Mouse (Mus musculus) adrenal gland, adult 8-10 months (tissue): Measurements from ENCODE around the gene Pmis2. TPM values are rescaled to one million over a fixed set of nuclear protein-coding genes. Genes with fewer than 3 reads are reported as not detected.

Experiments used
- DNase-seq: peaks from one replicate; pipeline ENCODE4 v3.0.0; 2022
- total RNA-seq, 4 experiments: library from RNA; stranded (reverse); gene quantifications; 2 replicates each; pipeline ENCODE4 v1.2.4; 2022

The Pmis2 gene
- total RNA-seq: under 1 TPM in 1 of 4 experiments, not detected in 3; 0.75 TPM

DNA sequence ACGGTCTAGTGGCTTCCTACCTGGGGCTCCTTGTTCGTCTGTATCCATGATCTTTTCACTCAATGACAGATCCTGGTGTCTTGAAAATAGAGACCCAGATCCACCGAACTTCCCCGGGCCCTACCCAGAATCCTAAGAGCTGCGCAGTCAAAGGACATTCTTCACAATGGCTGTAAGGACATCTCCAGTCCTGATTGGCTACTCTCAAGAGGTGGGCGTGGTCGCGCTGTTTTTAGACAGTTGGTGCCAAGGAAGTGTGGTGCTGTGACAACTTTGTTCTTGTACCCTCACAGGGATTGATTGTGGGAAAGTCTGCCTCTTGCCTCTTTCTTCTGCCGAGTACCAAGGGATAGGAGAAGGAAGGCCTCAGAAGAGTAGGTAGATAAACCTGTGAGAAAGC lies at the start of gene Pmis2:
Pmis2 (minus strand) TSS at position 126 of the 400 bp plus-strand sequence.
- DNase-seq: no peak

DNA sequence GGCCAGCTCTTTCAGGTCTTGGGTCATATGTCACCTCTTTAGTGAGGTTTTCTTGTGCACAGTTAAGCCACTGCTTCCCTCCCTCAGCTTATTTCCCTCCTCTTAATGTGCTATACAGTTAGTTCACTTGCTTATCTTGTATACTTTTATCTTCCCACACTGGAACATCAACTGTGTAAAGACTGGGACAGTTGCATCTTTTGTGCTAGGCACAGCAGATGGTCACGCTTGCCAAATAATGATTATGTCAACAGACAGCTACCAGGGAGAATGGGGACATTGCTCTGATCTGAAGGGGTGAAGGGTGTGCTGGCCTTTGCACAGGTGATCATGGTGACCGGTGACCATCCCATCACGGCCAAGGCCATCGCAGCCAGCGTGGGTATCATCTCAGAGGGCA lies 48.3 kb upstream of the Pmis2 start:
- DNase-seq: no peak

DNA sequence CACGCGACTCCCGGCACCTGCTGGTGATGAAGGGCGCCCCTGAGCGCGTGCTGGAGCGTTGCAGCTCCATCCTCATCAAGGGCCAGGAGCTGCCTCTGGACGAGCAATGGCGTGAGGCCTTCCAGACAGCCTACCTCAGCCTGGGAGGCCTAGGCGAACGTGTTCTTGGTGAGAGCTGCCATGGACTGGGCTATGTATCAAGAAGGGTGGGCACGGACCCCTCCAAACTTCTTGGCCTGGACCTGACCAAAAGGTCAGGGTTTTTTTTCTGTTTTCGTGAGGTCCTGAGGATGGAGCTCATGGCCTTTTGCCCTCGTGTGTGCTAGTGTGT lies 46.3 kb upstream of the Pmis2 start:
- DNase-seq: no peak

DNA sequence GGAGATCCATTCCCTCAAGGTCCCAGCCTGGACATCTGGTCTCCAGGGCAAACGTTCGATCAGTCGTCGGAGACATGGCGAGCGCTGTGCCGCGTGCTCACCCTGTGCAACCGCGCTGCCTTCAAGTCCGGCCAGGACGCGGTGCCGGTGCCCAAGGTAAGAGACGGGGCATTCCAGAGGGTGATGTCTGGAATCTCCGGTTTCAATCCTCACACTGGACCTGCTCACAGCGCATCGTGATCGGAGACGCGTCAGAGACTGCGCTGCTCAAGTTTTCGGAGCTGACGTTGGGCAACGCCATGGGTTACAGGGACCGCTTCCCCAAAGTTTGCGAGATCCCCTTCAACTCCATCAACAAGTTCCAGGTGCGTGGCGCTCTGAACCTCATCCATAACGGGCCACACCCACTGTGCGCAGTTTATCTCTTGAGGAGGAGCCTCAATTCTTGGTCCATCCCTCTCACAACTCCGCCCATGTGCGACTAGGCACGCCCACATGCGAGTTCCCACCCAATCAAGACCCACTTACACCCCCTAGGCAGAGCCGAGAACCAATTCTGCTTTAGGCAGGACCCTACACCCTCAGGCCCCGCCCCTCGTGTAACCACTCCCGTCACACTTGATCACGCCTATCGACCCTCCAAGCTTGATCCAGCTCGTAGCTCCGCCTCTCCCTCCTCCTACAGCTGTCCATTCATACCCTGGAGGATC lies 45.8 kb upstream of the Pmis2 start:
- peak; percentile 91 for DNase-seq

DNA sequence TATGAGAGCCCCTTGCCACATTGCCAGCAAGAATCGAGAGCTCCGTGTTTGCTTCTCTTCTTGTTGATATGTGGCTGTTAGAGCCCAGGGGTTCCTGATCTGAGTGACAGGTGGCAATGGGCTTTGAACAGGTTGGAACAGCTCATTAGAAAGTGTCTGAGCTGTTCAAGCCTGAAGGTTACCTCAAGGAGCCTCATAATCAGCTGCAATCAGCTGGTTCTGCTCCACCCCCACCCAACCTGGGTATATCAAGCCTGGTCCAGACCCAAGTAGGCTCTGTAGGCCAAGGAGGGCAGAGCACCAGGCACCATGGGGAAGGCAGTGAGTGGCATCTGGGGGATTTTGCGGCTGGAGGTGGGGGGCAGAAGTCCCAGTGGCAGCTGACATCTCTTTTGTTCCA lies 40.5 kb upstream of the Pmis2 start, which contains the start of gene Atp4a:
Atp4a (plus strand) TSS at position 268 of the 400 bp plus-strand sequence.
- no peak for DNase-seq

DNA sequence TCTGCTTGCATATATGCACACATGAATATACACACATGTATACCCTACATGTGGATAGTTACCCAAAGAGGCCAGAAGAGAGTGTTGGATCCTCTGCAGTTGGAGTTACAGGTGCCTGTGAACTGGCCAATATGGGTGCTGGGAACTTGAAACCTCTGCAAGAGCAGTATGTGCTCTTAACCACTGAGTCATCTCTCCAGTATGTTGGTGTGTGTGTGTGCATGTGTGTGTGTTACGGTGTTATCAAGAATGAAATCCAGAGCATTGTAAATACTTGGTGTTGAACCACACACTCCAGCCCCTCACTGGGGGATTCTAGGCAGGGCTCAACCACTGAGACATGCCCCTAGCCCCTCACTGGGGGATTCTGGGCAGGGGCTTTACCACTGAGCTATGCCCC lies 36.0 kb upstream of the Pmis2 start:
- no peak for DNase-seq

DNA sequence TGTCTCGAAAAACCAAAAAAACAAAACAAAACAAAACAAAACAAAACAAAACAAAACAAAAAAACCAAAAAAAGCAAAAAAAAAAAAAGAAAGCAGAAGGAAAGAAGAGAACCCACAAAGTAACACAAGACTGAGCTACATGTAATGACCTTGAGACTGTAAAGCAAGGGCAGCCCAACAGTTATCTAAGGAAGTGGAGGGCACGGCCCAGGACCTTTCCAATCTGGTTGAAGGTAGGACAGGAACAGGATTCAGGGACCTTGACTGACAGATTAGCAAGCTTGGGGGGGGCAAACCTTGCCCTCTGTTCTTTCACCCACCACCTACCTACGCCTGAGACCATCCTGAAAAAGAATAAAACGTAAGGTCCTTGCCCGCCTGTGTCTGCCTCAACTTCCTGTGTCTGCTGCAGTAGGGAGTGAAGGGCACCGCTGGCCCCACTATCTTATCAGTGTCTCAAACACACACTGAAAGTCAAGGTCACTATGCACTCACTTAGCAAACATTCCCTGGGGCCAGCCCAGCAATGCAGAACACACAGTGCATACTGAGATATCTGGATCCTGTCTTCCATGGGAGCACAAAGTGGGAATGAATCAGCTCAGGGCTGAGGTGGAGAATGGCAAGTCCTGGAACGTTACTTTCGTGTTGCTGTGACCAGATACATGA lies 34.9 kb upstream of the Pmis2 start:
- peak; percentile 77 for DNase-seq

DNA sequence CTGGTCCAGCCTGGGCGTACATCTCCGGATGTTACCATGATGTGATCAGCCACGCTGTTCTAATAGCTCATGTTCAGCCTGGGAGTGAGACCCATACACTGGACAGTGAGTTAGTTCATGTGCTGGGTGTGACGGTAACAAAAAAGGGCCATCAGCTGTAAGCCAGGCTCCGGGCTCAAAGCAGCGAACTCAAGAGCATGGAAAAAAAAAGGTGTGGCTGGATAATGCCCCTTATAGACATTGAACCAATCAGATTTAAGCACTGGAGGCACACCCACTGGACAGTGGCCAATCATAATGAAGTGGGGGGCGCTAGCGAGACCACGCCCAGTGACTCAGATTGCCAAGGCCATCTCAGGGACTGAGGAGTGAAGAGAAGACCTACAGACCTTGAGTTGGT lies 27.2 kb upstream of the Pmis2 start, which contains the start of gene 2200002J24Rik:
2200002J24Rik (plus strand) TSS at position 338 of the 400 bp plus-strand sequence.
- peak; percentile 88 for DNase-seq

DNA sequence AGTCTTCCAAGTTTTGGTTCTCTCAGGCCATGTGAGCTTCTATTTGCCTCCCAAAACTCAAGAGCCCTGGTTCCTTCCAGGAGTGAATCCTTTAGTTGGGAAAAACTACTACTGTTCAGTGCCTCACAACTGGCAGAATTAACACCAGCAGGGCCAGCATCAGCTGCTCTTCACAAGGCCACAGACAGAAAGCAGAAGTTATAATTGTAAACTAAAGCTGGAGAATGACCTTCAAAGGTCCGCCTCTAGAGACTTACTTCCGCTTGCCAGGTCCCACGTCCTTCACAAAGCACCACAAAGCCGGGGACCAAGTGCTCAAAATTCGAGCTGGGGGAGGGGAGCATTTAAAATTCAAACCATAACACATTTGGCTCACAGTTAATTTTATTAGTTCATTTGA lies 26.7 kb upstream of the Pmis2 start:
- DNase-seq: no peak

DNA sequence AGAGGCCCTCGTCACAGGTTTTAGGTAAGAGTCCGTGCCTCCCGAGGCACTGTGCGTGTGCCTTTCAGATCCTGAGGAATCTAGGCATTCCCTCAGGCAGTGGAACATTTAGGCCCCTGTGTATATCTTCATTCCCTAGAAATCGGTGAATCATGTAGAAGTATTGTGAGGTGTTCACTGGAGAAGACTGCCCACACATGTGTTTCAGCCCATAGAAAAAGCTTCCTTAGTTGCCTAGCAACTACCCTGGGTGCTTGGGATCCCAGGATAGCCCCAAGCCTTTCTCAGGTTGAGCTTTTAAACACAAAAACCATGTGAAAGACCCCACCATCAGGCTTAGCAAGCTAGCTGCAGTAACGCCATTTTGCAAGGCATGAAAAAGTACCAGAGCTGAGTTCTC lies 16.9 kb upstream of the Pmis2 start:
- no peak for DNase-seq

DNA sequence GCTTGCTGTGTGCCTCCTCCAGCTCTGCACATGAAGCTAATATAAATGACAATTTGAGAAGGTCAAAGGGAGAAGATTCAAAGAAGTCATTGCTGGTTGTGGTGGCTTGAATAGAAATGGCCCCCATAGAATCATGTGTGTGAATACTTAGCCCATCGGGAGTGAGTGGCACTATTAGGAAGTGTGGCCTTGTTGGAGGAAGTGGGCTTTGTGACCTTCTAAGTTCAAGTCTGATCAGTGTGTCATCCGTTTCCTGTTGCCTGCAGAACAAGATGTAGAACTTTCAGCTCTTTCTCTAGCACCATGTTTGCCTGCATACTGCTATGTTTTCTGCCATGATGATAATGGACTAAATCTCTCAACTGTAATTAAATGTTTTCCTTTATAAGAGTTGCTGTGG lies 12.0 kb upstream of the Pmis2 start:
- no peak for DNase-seq

DNA sequence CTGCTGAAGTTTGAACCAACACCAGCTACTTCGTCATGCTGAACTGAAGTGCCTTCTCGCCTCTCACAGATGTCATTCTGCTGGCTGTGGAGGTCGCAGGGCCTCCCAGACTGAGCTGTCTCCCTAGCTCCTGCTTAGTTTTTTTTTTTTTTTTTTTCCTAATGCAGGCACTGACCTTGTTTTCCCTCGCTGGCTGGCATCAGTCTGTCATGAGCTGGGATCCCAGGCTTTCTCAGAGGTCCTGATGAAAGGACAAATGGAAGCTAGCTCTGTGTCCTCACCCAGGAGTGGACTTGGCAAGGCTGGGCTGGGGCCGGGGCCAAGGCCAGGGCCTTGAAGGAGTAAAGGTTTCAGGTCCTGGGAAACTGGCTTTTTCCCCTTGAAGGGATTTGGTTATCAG lies 10.5 kb upstream of the Pmis2 start:
- DNase-seq: peak; percentile 33

DNA sequence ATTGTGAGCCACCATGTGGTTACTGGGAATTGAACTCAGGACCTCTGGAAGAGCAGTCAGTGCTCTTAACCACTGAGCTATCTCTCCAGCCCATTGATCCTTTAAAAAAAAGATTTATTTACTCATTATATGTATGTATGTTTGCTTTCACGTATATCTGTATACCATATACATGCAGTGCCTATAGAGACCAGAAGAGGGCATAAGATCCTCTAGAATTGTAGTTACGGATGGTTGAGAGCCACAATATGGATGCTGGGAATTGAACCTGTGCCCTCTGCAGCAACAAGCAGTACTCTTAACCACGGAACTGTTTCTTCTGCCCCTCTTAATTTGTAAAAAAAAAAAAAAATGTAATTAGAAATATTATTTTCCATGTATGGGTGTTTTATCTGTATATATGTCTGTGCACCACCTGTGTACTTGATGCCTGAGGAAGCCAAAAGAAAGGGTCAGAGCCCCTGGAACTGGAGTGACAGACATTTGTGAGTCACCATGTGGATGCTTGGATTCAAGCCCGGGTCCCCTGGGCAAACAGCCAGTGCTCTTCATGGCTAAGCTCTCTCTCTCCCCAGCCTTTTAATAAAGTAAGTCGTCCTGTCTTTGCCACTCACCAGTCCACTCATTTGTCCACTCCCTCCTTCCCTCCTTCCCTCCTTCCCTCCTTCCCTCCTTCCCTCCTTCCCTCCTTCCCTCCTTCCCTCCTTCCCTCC lies 7.0 kb upstream of the Pmis2 start:
- peak; percentile 70 for DNase-seq

DNA sequence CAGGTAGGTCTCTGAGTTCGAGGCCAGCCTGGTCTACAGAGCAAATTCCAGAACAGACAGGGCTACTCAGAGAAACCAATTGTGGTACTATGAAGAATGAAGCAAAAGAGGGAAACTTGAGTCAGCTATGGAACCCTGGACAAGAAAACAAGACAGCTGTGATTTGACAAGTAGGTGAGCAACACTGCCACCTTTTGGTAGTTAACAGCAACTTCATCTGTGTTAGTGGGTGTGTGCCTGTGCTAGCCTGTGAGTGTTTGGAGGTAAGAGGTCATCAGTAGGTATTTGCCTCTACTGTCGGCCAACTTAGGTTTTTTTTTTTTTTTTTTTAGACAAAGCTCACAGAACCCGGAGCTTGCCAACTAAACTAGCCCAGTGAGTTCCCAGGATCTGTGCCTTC lies 2.2 kb downstream of the Pmis2 start:
- no peak for DNase-seq

DNA sequence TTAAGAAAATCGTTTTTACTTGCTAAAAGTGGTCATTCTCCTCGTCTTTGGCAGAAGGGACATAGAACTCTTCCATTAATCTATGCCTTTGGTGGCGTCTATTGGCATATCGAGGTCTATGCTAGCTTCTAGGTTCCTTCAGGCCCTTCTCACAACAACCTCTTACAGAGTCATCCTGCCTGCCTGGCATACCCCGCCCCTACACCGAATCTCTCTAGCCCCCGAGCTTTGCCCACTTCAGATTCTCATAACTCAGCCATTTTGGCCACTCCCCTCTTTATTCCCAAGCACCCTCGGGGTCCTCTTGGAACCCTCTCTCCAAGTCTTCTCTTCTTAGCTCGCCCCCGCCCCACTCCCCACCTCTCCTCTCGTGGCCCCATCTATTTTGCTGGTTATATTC lies 6.1 kb downstream of the Pmis2 start:
- DNase-seq: no peak

DNA sequence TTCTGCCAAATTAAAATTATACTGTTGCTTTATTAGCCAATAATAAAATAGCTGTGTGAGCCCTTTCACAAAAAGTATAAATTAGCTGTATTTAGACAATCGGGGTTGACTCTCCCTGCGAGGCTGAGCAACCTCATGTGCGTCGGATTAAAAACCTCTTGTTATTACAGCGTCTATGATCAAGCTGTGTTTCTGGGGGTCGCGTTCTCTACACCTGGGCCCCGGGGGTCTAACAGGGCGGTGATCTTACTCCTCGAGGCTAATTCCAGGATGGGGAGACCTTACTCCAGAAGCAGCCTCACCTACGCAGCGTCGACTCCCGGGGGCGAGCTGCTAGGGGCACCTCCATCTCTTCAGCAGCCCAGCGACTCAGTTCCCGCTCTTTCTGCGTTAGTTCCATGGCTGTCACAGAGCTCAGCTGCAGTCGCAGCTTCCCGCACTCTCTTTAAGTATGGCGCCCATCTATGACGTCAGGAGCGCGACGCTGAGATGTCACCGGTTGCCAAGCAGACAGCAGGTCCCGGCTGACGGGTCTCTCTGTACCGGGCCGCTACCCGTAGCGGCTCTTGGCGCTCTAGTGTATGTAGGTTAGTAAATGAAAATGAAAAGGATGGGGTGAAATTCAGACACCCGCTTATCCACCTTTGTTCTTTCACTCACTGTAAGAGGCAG lies 6.7 kb downstream of the Pmis2 start, which contains the start of gene Haus5:
Haus5 (minus strand) TSS at position 466 of the 672 bp plus-strand sequence.
- DNase-seq: peak; percentile 85

DNA sequence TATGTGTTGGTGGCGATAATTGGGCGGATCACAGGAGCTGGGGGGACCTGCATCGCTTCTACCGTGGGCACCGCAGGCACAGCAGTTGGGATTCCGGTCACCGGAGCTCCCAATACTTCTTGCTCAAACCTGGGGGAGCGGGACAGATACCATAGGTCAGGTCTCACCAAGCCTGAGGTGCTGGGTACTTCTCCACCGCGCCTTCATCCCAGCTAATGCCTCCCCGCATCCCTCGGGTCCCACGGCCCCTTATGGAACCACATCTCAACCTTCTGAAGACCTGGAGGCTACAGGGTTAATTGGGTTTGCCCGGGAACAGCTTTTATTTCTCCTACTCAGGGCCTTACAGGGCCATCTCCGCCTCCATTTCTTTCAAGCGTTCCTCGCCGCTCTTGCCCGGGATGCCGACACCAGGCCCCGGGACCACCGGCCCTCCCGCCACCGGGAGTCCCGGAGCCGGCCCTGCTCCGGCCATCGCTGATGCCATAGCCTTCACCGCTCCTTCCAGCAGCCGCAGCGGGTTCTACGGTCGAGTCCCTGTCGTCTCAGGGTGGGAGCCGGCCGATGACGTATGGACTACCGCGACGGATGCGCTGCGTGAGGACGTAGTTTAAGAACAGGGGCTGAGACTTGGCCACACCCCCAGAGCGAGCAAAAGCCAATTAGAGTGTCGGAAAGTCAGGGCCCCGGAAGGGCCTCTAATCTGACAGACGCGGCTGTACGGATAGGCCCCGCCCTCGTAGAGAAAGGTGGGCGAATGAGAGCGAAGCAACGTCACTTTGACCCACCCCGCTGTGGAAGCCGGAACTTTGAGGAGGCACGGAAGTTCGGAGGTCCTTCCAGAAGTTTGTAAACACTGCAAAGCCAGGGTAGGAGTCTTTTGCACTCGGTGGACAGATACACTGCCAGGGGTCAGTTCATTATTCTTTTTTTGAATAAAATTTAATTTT lies 21.5 kb downstream of the Pmis2 start, which contains the start of gene Rbm42:
Rbm42 (minus strand) TSS at position 727 of the 950 bp plus-strand sequence.
- DNase-seq: peak; percentile 99

DNA sequence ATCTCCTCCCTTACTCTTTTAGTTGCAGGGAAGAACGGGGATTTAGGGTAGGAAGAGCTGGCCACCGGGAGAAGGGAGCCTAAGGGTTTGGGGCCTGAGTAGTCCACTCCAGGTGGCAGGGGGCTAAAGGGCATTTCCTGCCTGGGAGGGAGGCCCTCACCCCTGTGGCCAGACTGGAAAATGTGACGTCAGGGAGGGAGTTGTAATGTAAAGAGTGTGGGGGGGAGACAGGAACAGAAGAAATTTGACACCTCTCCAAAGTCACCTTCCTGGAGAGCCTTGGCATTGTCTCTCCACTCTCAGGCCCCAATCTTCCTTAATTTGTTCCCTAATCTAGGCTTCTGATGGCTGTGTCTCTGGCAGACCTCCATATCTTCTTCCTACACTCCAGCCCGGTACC lies 32.3 kb downstream of the Pmis2 start:
- DNase-seq: no peak

DNA sequence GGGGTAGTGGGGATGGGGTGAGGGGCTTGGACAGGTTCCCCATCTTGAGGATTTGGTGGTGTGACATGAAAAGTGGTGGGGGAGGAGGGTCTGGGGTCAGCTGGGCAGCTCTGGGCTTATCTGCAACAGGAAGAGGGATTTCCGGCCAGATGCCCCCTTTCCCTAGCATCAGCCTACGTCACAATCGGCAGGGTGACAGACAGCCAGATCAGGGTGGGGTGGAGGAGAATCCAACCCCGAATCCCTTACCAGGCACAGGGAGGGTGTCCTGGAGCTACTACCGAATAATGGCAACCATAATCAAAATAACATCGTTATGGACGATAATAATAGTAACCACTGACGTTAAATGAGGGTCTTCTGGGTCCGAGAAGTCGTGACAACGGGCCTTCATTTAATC lies 35.0 kb downstream of the Pmis2 start:
- no peak for DNase-seq

DNA sequence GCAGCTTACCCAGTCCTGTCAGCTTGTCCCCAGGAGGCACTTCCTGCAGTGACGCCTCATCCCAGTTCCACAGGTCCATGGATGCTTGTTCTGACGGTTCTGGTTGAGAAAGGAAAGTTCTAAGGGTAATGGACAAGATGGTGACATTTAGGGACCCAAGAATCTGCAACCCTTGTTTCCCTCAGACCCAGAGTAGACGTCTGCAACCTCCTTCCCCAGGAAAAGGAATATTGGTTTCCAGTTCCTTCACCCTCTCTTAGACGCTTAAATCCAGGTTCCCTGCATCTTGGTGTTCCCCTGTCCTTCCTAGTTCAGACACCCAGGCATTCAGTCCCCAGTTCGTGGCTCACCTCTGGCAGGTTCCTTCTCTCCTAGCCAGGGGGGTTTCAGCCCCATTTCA lies 35.7 kb downstream of the Pmis2 start, which contains the start of gene Etv2:
Etv2 (minus strand) TSS at position 101 of the 400 bp plus-strand sequence.
- DNase-seq: no peak

DNA sequence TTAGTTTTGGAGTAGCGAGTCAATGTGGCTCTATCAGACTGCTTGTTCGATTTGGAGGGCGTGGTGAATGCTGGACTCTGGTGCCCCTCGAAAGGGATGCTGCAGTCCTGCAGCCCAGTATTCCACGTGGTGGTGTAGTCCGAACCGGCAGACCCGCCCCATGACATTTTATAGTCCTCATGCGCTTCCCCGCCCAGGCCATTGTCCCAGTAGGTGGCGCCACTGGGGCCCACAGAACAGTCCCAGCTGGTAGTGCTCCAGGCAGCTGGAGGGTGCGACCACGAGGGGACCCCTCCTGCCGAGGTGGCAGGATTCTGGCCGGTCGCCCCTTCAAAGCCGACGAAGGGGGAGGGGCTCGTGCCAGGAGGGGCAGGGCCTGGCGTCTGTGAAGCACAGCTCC lies 36.8 kb downstream of the Pmis2 start:
- DNase-seq: no peak
